Mouse (Mus musculus) heart, embryonic 14.5 days (tissue): Measurements from ENCODE around the gene Suclg2. TPM values are rescaled to one million over a fixed set of nuclear protein-coding genes. Genes with fewer than 3 reads are reported as not detected.

Experiments
- ATAC-seq: fragments of 200-750 bp; cut with Nextera tagmentation; 2 replicates; pipeline ENCODE4 v1.8.0; 2017; ENCODE audit warnings: low read depth, moderate TSS enrichment; ENCODE audit not compliant: insufficient number of reproducible peaks, insufficient read depth, low FRiP score
- H3K27ac ChIP-seq, 2 experiments: fragments of 200-500 bp in 1 of 2; fragments of 300-500 bp in 1 of 2; sonication (generic) in 1 of 2; replicated peaks in 1 of 2; 2 replicates each; pipeline ENCODE4 v1.5.1; 2012 to 2014; ENCODE audit warnings: low read depth in 2 of 2, low read length in 2 of 2, control low read depth in 1 of 2, mild to moderate bottlenecking in 1 of 2, mixed read lengths in 1 of 2; ENCODE audit not compliant: control insufficient read depth in 1 of 2, insufficient read depth in 1 of 2
- H3K27me3 ChIP-seq: fragments of 300-500 bp; sonication (generic); 2 replicates; pipeline ENCODE4 v1.6.1; 2014; ENCODE audit warnings: mild to moderate bottlenecking, low read length, control low read depth; ENCODE audit not compliant: control insufficient read depth, insufficient read depth
- H3K36me3 ChIP-seq: fragments of 300-500 bp; sonication (generic); 2 replicates; pipeline ENCODE4 v1.6.1; 2014; ENCODE audit warnings: mild to moderate bottlenecking, control low read depth, low read length, mixed read lengths; ENCODE audit not compliant: control insufficient read depth, insufficient read depth
- H3K4me1 ChIP-seq, 2 experiments: fragments of 200-500 bp in 1 of 2; fragments of 300-500 bp in 1 of 2; sonication (generic) in 1 of 2; 2 replicates each; pipeline ENCODE4 v1.6.1; 2012 to 2014; ENCODE audit warnings: low read length in 2 of 2, control low read depth in 1 of 2, mixed read lengths in 1 of 2; ENCODE audit not compliant: control insufficient read depth in 2 of 2, insufficient read depth in 2 of 2
- H3K4me2 ChIP-seq: fragments of 300-500 bp; sonication (generic); 2 replicates; pipeline ENCODE4 v1.6.1; 2014; ENCODE audit warnings: mild to moderate bottlenecking, low read length
- H3K4me3 ChIP-seq, 2 experiments: fragments of 200-500 bp in 1 of 2; fragments of 300-500 bp in 1 of 2; sonication (generic) in 1 of 2; 2 replicates each; pipeline ENCODE4 v1.5.1; 2012 to 2014; ENCODE audit warnings: low read length in 2 of 2, mild to moderate bottlenecking in 2 of 2, control low read depth in 1 of 2, low read depth in 1 of 2, moderate library complexity in 1 of 2; ENCODE audit not compliant: control insufficient read depth in 1 of 2, insufficient read depth in 1 of 2
- H3K9ac ChIP-seq: fragments of 300-500 bp; sonication (generic); 2 replicates; pipeline ENCODE4 v1.6.1; 2014; ENCODE audit warnings: mild to moderate bottlenecking, low read length
- H3K9me3 ChIP-seq: fragments of 300-500 bp; sonication (generic); 2 replicates; pipeline ENCODE4 v1.6.1; 2016; ENCODE audit warnings: low read length, control low read depth; ENCODE audit not compliant: control insufficient read depth
- WGBS: fragments of 180-500 bp; shearing (Covaris S2); extraction: QIAGEN DNeasy Blood & Tissue Kit; methylation state at CpG from one replicate; pipeline ENCODE4 v1.1.7; 2014; 5-methylcytosine and 5-hydroxymethylcytosine counted together
- polyA plus RNA-seq: library from polyadenylated mRNA; unstranded; fragments of >200 nt; fragmentation: Nextera tagmentation; extraction: Ambion mirVana; gene quantifications from 2 replicates; pipeline ENCODE4 v1.2.1, GENCODE M21; 2014

Gene Suclg2
- polyA plus RNA-seq, 1 experiment from 2014 or later = 112 TPM

DNA sequence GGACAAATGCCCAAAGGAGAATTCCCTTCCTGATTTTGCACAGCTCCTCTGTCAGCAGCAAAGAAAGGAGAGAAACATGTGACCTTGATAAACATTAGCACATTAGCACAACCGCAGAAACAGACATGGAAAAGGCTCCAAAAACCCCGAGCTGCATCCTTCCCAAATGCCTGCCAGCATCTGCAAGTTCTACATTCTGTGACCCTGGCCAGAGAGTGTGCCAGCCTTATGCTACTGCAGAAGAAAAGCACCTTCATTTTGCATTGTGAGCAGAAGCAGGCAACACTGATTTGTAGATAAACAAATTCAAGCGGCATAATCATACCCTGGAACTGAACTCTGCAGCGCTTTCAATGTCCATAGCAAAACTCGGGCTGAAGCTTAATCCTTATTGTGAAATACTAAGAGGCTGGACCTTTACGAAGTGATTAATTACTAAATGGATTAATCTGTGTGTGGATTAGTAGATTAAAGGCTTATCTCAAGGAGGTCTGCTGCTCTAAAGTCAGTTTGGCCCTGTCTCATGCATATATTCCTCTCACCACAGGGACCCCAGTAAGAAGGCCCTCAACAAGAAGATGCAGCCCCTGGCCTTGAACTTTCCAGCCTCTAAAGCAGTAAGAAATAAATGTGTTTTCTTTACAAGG, 43.4 kb downstream of the Suclg2 start:
- 0 out of 2 replicates have a peak overlapping the region, but pooled peaks have one; percentile 15 for H3K4me2 ChIP-seq
- 32% methylated on average over 6 of the region's 6 CpGs for WGBS
- no peak for ATAC-seq
- no peaks in the 10 kb centered on the region for H3K27me3 ChIP-seq
- H3K36me3 ChIP-seq = no peaks in the 10 kb centered on the region
- no peaks in the 10 kb centered on the region for H3K9me3 ChIP-seq
- no peak overlapping the region for H3K9ac ChIP-seq
- peaks cover 10 to 30% of the 10 kb centered on the region in 2 experiments for H3K4me1 ChIP-seq
- no peak overlapping the region for H3K4me3 ChIP-seq
- peak overlapping the region in 1 of 2 experiments; percentile 31; a peak in 1 of 4 replicates for H3K27ac ChIP-seq

DNA sequence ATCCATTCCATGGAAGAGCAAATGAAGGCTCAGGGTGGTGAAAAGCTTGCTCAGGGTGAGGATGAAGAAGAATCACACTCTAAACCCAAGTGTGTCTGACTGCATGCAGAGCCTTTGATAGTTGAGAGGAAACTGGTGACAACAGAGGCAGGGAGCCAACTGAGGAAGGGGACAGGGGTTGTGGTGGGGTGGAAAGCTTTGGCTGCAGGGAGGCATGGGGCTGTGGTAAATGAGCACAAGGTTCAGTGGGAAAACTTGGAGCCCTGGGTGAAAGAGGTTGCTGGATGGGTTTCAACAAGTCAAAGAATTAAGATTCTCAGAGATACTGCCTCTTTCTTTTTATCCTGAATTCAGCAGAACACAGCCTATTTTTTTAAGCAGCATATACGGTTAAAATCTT, 43.9 kb downstream of the Suclg2 start:
- Histone ChIP-seq H3K4me2 (peak overlapping the region; percentile 15; the same call in 1 of the 2 replicates), H3K9me3 (no peaks in the 10 kb centered on the region), H3K27ac (peak overlapping the region in 1 of 2 experiments; percentile 31; a peak in 1 of 4 replicates), H3K36me3 (no peaks in the 10 kb centered on the region), H3K4me3 (no peak overlapping the region), H3K27me3 (no peaks in the 10 kb centered on the region), H3K4me1 (peaks cover 8 to 30% of the 10 kb centered on the region in 2 experiments), H3K9ac (no peak overlapping the region)
- WGBS = 4% methylated on average over 1 of the region's 1 CpGs
- no peak for ATAC-seq

DNA sequence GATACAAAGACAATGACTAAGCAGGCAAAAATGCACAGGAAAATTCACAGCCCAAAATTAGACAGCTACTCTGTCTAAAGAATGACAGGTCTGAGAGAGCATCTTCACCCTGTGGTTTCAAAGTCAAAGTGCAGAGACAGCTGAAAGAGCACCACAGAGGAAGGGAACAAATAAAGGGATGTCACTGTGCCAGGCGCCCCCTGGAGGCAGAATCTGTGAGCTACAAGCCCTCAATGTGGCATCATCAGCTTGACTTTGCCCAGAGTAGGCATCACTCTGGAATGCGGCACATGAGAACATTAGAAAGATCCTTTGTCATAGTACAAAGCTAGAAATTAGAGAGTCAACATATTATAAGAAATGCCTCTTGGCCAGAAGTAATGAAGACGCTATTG, 49.3 kb downstream of the Suclg2 start:
- 55% methylated on average over 3 of the region's 3 CpGs for WGBS

DNA sequence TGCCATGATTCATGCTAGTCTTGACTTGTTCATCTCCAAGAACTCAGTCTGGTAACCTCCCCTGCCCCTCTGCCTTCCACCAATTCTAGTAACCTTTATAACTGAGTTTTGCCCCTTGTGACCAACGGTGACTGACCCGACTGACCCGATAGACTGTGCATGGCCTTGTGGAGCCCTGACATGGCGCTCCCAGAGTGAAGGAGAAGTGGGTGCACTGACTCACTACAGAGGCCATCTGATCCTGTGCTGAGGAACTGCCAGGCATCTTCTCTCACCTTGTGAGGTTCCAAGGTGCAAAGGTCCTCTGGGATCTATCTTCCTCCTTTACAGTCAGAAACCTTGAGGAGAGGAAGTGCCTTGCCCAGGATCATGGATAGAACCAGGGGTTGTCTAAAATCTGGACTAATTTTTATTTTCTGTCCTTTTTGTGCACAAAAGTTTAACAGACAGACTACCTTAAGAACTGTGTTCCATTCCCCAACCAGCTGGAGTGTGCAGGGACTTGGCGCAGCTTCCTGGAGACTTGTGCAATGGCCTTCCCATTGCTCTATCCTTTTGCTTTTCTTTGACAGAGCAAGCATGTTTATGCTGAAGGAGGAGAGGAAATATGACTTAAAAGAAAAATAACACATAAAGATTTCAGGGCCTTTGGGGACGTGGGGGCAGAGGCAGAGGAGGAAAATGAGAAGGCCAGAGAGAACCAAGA, 49.8 kb downstream of the Suclg2 start:
- Histone ChIP-seq H3K36me3 (no peaks in the 10 kb centered on the region), H3K4me2 (no peak overlapping the region), H3K9me3 (no peaks in the 10 kb centered on the region), H3K4me1 (no peaks in the 10 kb centered on the region), H3K27me3 (no peaks in the 10 kb centered on the region), H3K27ac (no peak overlapping the region), H3K4me3 (no peak overlapping the region), H3K9ac (no peak overlapping the region)
- no peak for ATAC-seq
- 86% methylated on average over 6 of the region's 6 CpGs for WGBS

More for the DNA sequence above, 49.3 kb downstream of the Suclg2 start:
- Histone ChIP-seq H3K27me3 (no peaks in the 10 kb centered on the region), H3K36me3 (no peaks in the 10 kb centered on the region), H3K9ac (no peak overlapping the region), H3K4me1 (peaks cover 0 to 4% of the 10 kb centered on the region in 2 experiments; a peak in 2 of 4 replicates), H3K27ac (no peak overlapping the region), H3K4me3 (no peak overlapping the region), H3K4me2 (no peak overlapping the region), H3K9me3 (no peaks in the 10 kb centered on the region)
- ATAC-seq = no peak

DNA sequence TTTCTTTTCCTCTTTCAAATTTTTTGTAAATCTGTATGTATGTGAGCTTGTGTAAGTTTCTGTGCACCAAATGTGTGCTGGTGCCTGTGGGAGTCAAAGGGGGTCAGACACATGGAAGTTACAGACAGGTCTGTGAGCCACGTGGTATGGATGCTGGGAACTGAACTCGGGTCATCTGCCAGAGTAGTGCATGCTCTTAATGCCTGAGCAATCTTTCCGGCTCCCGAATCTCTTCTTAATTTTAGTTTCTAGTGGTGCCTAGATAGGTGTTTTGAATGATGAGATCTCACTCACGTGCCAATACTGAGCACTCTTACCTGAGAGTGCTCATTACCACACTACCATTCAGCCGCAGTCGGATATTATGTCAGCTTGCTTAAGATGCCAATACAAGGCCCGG, 60.9 kb downstream of the Suclg2 start:
- Histone ChIP-seq H3K27me3 (no peaks in the 10 kb centered on the region), H3K4me3 (no peak overlapping the region), H3K27ac (no peak overlapping the region), H3K9ac (no peak overlapping the region), H3K4me2 (no peak overlapping the region), H3K36me3 (peaks cover 6% of the 10 kb centered on the region), H3K9me3 (no peaks in the 10 kb centered on the region), H3K4me1 (no peaks in the 10 kb centered on the region)
- 90% methylated on average over 8 of the region's 8 CpGs for WGBS
- ATAC-seq = no peak

DNA sequence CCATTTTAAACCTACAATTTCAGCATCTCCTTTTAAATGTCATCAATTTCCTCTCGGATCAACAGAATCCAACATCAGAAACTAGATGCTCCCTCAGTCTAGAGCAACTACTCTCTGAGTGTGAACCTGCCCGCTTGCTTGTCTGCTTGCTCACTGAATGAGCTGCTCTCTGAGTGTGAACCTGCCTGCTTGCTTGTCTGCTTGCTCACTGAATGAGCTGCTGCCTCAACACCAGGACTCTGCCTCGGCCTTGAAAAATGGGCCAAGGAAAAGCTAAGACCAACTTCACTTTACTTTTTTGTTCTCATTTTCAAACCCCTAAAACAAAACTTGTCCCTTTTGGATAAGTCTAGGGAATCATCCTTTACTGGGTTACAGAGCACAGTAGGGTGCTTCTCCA, 64.9 kb downstream of the Suclg2 start:
- H3K4me2 ChIP-seq = no peak overlapping the region
- H3K9me3 ChIP-seq = no peaks in the 10 kb centered on the region
- peaks cover 6% of the 10 kb centered on the region for H3K36me3 ChIP-seq
- H3K9ac ChIP-seq = no peak overlapping the region
- no peak overlapping the region for H3K4me3 ChIP-seq
- no peak overlapping the region for H3K27ac ChIP-seq
- 75% methylated on average over 3 of the region's 3 CpGs for WGBS
- ATAC-seq = no peak
- H3K4me1 ChIP-seq = peaks cover 5 to 7% of the 10 kb centered on the region in 2 experiments; a peak in 3 of 4 replicates
- H3K27me3 ChIP-seq = no peaks in the 10 kb centered on the region

DNA sequence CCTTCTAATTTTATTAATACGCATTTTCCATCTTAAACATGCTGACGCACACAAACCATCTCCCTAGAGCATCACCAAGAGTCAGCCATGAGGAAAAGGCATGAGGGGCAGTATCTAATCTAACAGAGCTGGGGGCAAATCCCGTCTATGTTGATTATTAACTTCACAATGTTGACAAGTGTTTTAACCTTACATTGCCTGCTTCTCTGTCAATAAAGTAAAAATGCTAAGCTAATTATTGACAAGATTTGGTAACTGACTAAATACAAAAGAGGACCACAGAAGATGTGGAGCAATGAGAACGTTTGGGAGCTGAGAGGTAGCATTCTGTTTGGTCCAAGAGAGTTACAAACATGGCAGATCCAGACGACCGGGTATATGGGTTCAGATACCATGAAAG, 65.8 kb downstream of the Suclg2 start:
- H3K9ac ChIP-seq = no peak overlapping the region
- ATAC-seq = no peak
- 86% methylated on average over 6 of the region's 6 CpGs for whole genome bisulfite sequencing
- H3K27me3 ChIP-seq = no peaks in the 10 kb centered on the region
- H3K4me3 ChIP-seq = no peak overlapping the region
- peaks cover 5 to 7% of the 10 kb centered on the region in 2 experiments; a peak in 3 of 4 replicates for H3K4me1 ChIP-seq
- peaks cover 6% of the 10 kb centered on the region for H3K36me3 ChIP-seq
- no peak overlapping the region for H3K27ac ChIP-seq
- no peaks in the 10 kb centered on the region for H3K9me3 ChIP-seq
- no peak overlapping the region for H3K4me2 ChIP-seq
